Mouse (Mus musculus): ENCODE measurements around the gene 1700016H13Rik. TPM values are rescaled to one million over a fixed set of nuclear protein-coding genes. Genes with fewer than 3 reads are reported as not detected.

The 1700016H13Rik gene
- total and polyA plus RNA-seq, 3 experiments, result 0.23 to 0.40 TPM; not detected in 1

DNA sequence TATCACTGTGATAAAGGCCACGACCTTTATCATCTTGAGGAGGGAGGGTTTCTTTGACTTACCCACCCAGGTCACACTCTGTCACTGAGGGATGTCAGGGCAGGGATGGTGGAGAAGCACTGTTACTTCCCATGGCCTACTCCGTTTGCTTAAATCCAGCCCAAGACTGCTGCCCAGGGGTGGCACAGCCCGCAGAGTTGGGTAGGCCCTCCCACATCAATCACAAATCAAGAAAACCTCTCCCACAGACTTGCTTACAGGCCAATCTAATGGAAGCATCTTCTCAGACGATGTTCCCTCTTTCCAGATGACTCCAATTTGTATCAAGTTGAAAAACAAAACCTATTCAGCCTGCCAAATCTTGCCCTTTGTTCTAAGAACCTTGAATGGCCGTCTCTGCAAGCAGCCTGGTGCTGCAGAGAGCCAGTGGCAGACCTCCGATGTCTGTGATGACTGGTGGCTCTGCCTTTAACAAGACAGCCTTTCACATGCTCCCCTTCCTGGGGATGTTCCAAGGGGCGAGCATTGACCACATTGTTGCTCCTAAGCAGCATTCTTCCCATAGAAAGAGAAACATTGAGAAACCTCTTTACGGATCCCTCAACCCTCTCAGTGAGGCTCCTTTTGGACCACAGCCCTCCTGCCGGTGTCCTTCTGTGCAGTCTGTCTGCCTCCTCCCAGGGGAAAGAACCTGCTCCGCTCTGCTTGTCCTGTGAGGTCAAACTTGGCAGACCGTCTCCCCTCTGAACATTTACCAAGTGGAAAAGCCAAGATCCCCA lies 52.5 kb downstream of the 1700016H13Rik start:
- Histone ChIP-seq H3K36me3 (ENCODE audit: control insufficient read depth in 1 of 2, insufficient read depth in 2 of 2, low read length in 2 of 2) (no peaks in the 10 kb centered on the region), H3K27ac (ENCODE audit: control insufficient read depth, low read depth, low read length) (no peak overlapping the region), H3K4me3 (ENCODE audit: control insufficient read depth in 1 of 2, insufficient read depth in 1 of 2, low read depth in 2 of 2, low read length in 2 of 2) (no peak overlapping the region), H3K9me3 (replicated peaks; ENCODE audit: insufficient read depth, low read length) (no peaks in the 10 kb centered on the region), H3K79me2 (ENCODE audit: control insufficient read depth, insufficient read depth, low read length, poor library complexity) (no peaks in the 10 kb centered on the region), H3K4me1 (ENCODE audit: control insufficient read depth in 1 of 2, insufficient read depth in 2 of 2, low read length in 2 of 2) (no peaks in the 10 kb centered on the region), H3K27me3 (ENCODE audit: control insufficient read depth in 1 of 2, insufficient read depth in 2 of 2, low read length in 2 of 2) (peaks cover 0 to 1% of the 10 kb centered on the region in 2 experiments; a peak in 1 of 4 replicates), H3K9ac (ENCODE audit: control insufficient read depth, low read depth, low read length, poor library complexity, severe bottlenecking) (no peak overlapping the region)
- DNase-seq (ENCODE audit: low read depth, low spot score), result no peak
- TF ChIP-seq HCFC1 (IDR thresholded peaks at IDR 0.05; ENCODE audit: low read depth, low read length), result no peak
- no peak for TF ChIP-seq TCF12 (IDR thresholded peaks at IDR 0.05; ENCODE audit: low read depth, low read length)
- TF ChIP-seq NELFE (IDR thresholded peaks at IDR 0.05; ENCODE audit: low read depth, low read length), result no peak

DNA sequence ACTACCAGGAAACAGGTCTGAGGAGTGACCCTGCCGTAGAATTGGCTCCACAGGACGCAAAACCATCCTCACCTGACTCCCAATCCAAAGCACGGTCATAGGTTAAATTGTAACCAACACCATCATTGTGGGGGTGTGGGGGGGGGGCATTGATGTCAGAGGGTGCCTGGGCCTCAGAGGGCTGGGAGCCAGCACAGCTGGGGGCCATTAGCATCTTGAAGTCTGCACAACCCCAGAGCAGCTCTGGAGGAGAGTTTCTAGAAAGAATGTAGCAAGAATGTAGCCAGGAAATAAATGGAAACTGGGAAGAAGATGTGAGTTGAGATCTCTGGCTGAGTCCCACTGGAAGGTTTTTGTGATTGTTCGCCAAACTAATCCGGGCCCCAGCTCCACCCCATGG lies 56.9 kb downstream of the 1700016H13Rik start:
- Histone ChIP-seq H3K4me3 (ENCODE audit: control insufficient read depth in 1 of 2, insufficient read depth in 1 of 2, low read depth in 2 of 2, low read length in 2 of 2) (no peak overlapping the region), H3K9ac (ENCODE audit: control insufficient read depth, low read depth, low read length, poor library complexity, severe bottlenecking) (no peak overlapping the region), H3K9me3 (replicated peaks; ENCODE audit: insufficient read depth, low read length) (no peaks in the 10 kb centered on the region), H3K4me1 (ENCODE audit: control insufficient read depth in 1 of 2, insufficient read depth in 2 of 2, low read length in 2 of 2) (no peaks in the 10 kb centered on the region), H3K79me2 (ENCODE audit: control insufficient read depth, insufficient read depth, low read length, poor library complexity) (no peaks in the 10 kb centered on the region), H3K27ac (ENCODE audit: control insufficient read depth, low read depth, low read length) (no peak overlapping the region), H3K36me3 (ENCODE audit: control insufficient read depth in 1 of 2, insufficient read depth in 2 of 2, low read length in 2 of 2) (no peaks in the 10 kb centered on the region), H3K27me3 (ENCODE audit: control insufficient read depth in 1 of 2, insufficient read depth in 2 of 2, low read length in 2 of 2) (no peaks in the 10 kb centered on the region)
- TF ChIP-seq MEF2A (IDR thresholded peaks at IDR 0.05; ENCODE audit: extremely low read depth, insufficient replicate concordance, low read depth, low read length, poor library complexity, severe bottlenecking), result no peak
- TF ChIP-seq TCF12 (IDR thresholded peaks at IDR 0.05; ENCODE audit: low read depth, low read length), result no peak
- no peak for TF ChIP-seq ELF1 (IDR thresholded peaks at IDR 0.05; ENCODE audit: low read depth, low read length)
- TF ChIP-seq NELFE (IDR thresholded peaks at IDR 0.05; ENCODE audit: low read depth, low read length), result no peak
- TF ChIP-seq NRF1 (IDR thresholded peaks at IDR 0.05; ENCODE audit: insufficient read depth, low read depth, low read length, poor library complexity, severe bottlenecking), result no peak
- no peak for TF ChIP-seq JUND (IDR thresholded peaks at IDR 0.05; ENCODE audit: low read depth, low read length)
- no peak for TF ChIP-seq USF2 (IDR thresholded peaks at IDR 0.05; ENCODE audit: borderline replicate concordance in 1 of 2, insufficient read depth in 1 of 2, low read depth in 1 of 2, low read length in 2 of 2)
- no peak for TF ChIP-seq CHD1 (IDR thresholded peaks at IDR 0.05; ENCODE audit: low read depth, low read length)
- no peak for TF ChIP-seq HCFC1 (IDR thresholded peaks at IDR 0.05; ENCODE audit: low read depth, low read length)
- no peak for TF ChIP-seq UBTF (IDR thresholded peaks at IDR 0.05; ENCODE audit: borderline replicate concordance, insufficient read depth, low read depth, low read length)
- no peak for TF ChIP-seq POLR2AphosphoS5 (IDR thresholded peaks at IDR 0.05; ENCODE audit: borderline replicate concordance, low read depth, low read length)
- no peak for TF ChIP-seq MAFK (IDR thresholded peaks at IDR 0.05; ENCODE audit: borderline replicate concordance, low read depth, low read length)
- TF ChIP-seq ETS1 (IDR thresholded peaks at IDR 0.05; ENCODE audit: low read depth, low read length), result no peak
- TF ChIP-seq RAD21 (IDR thresholded peaks at IDR 0.05; ENCODE audit: low read depth, low read length), result no peak
- DNase-seq (ENCODE audit: low read depth, low spot score), result no peak
